Mouse (Mus musculus) midbrain, postnatal 0 days (tissue): ENCODE data around the gene E4f1. TPM values are rescaled to one million over a fixed set of nuclear protein-coding genes. Genes with fewer than 3 reads are reported as not detected.

ENCODE experiments used
- ATAC-seq: fragments of 200-750 bp; cut with Nextera tagmentation; 2 replicates; pipeline ENCODE4 v1.8.0; 2017; ENCODE audit warnings: moderate number of reproducible peaks, mild to moderate bottlenecking, moderate TSS enrichment, moderate library complexity; ENCODE audit not compliant: low FRiP score
- DNase-seq: peaks from one replicate; pipeline ENCODE4 v3.0.0-alpha.2; 2015; ENCODE audit warnings: low spot score
- H3K27ac ChIP-seq: fragments of 300-500 bp; sonication (generic); 2 replicates; pipeline ENCODE4 v1.5.1; 2014; ENCODE audit warnings: low read depth, mild to moderate bottlenecking, low read length, mixed read lengths
- H3K27me3 ChIP-seq: fragments of 300-500 bp; sonication (generic); 2 replicates; pipeline ENCODE4 v1.6.1; 2014; ENCODE audit warnings: low read length, control low read depth, mixed read lengths; ENCODE audit not compliant: insufficient read depth
- H3K36me3 ChIP-seq: fragments of 300-500 bp; sonication (generic); 2 replicates; pipeline ENCODE4 v1.6.1; 2014; ENCODE audit warnings: low read length, control low read depth, mixed read lengths; ENCODE audit not compliant: insufficient read depth
- H3K4me1 ChIP-seq: fragments of 300-500 bp; sonication (generic); 2 replicates; pipeline ENCODE4 v1.6.1; 2014; ENCODE audit warnings: mild to moderate bottlenecking, control low read depth, antibody characterized with exemption, low read length, mixed read lengths; ENCODE audit not compliant: insufficient read depth
- H3K4me2 ChIP-seq: fragments of 300-500 bp; sonication (generic); 2 replicates; pipeline ENCODE4 v1.6.1; 2014; ENCODE audit warnings: low read depth, mild to moderate bottlenecking, low read length, mixed read lengths; ENCODE audit not compliant: poor library complexity, severe bottlenecking
- H3K4me3 ChIP-seq: fragments of 300-500 bp; sonication (generic); 2 replicates; pipeline ENCODE4 v1.5.1; 2014; ENCODE audit warnings: low read depth, mild to moderate bottlenecking, low read length, moderate library complexity
- H3K9ac ChIP-seq: fragments of 300-500 bp; sonication (generic); replicated peaks from 2 replicates; pipeline ENCODE4 v1.6.1; 2014; ENCODE audit warnings: mild to moderate bottlenecking, low read length, moderate library complexity, mixed read lengths; ENCODE audit not compliant: poor library complexity, severe bottlenecking
- H3K9me3 ChIP-seq: fragments of 300-500 bp; sonication (generic); 2 replicates; pipeline ENCODE4 v1.6.1; 2016; ENCODE audit warnings: low read length, control low read depth
- CTCF ChIP-seq: IDR thresholded peaks from 2 replicates; pipeline ENCODE4 v1.5.1; 2016; ENCODE audit warnings: antibody characterized with exemption, mild to moderate bottlenecking
- WGBS: fragments of 180-500 bp; shearing (Covaris S2); extraction: QIAGEN DNeasy Blood & Tissue Kit; methylation state at CpG from one replicate; pipeline ENCODE4 v1.1.7; 2014; 5-methylcytosine and 5-hydroxymethylcytosine counted together
- polyA plus RNA-seq: library from polyadenylated mRNA; unstranded; fragments of >200 nt; fragmentation: Nextera tagmentation; extraction: Ambion mirVana; gene quantifications from 2 replicates; pipeline ENCODE4 v1.2.1, GENCODE M21; 2015
- total RNA-seq: library from RNA; depleted of rRNA; stranded (reverse); fragments of >200 nt; gene quantifications from 2 replicates; pipeline ENCODE4 v1.2.3, GENCODE M21; 2014

E4f1 gene
- total and polyA plus RNA-seq, 2 experiments from 2014 or later: 30.6 to 35.1 TPM

GRCm38 (mm10) chr17:24506332-24507070 lies 36.4 kb upstream of the E4f1 start:
- peaks cover 94% of the 10 kb centered on the region for H3K36me3 ChIP-seq
- H3K4me2 ChIP-seq: no peak overlapping the region
- H3K4me1 ChIP-seq: no peaks in the 10 kb centered on the region
- H3K27ac ChIP-seq: peak overlapping the region; percentile 65
- H3K27me3 ChIP-seq: no peaks in the 10 kb centered on the region
- H3K9ac ChIP-seq: no peak overlapping the region
- H3K9me3 ChIP-seq: no peaks in the 10 kb centered on the region
- DNase-seq (peak; percentile 50), ATAC-seq (peak; percentile 14; the same call in 1 of the 2 replicates)
- 29% methylated on average over 35 of the region's 36 CpGs for WGBS
- TF ChIP-seq CTCF: peak; percentile 8; the same call in 1 of the 2 replicates
- H3K4me3 ChIP-seq: no peak overlapping the region

DNA sequence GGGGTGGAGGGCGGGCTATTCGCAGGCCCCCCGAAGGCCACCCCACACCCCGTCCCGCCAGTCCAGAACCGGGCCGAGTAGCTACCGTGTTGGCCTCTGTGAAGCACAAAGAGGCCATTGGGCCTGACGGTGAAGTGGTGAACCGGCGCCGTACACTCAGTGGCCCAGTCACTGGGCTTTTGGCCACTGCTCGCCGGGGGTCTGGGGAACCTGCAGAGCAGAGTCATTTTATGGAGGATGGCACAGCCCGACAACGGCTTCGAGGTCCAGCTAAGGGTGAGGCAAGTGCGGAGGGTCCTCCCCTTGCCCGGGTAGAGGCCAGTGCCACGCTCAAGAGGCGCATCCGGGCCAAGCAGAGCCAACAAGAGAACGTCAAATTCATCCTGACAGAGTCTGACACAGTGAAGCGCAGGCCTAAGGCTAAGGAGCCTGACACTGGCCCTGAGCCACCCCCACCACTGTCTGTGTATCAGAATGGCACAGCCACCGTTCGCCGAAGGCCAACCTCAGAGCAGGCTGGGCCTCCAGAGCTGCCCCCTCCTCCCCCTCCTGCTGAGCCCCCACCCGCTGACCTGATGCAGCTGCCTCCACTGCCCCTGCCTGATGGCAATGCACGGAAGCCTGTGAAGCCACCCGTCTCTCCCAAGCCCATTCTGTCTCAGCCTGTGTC lies 35.3 kb upstream of the E4f1 start:
- DNase-seq (no peak), ATAC-seq (no peak)
- no peak for TF ChIP-seq CTCF
- H3K9me3 ChIP-seq: no peaks in the 10 kb centered on the region
- H3K9ac ChIP-seq: 0 out of 2 replicates have a peak overlapping the region, but pooled peaks have one; percentile 8
- 89% methylated on average over 30 of the region's 30 CpGs for WGBS
- no peak overlapping the region for H3K4me2 ChIP-seq
- no peak overlapping the region for H3K27ac ChIP-seq
- peaks cover 92% of the 10 kb centered on the region for H3K36me3 ChIP-seq
- H3K4me1 ChIP-seq: no peaks in the 10 kb centered on the region
- no peaks in the 10 kb centered on the region for H3K27me3 ChIP-seq
- H3K4me3 ChIP-seq: no peak overlapping the region

- H3K4me1 ChIP-seq: no peaks in the 10 kb centered on the region
- no peak overlapping the region for H3K27ac ChIP-seq
- H3K9ac ChIP-seq: no peak overlapping the region
- no peaks in the 10 kb centered on the region for H3K9me3 ChIP-seq
- DNase-seq: no peak
- 88% methylated on average over 10 of the region's 10 CpGs for WGBS
- TF ChIP-seq CTCF: no peak
- no peaks in the 10 kb centered on the region for H3K27me3 ChIP-seq
- ATAC-seq: no peak
- H3K4me3 ChIP-seq: no peak overlapping the region
- peaks cover 90% of the 10 kb centered on the region for H3K36me3 ChIP-seq
- no peak overlapping the region for H3K4me2 ChIP-seq
Observed at GRCm38 (mm10) chr17:24504085-24504484, 34.0 kb upstream of the E4f1 start.

GRCm38 (mm10) chr17:24502208-24502607 lies 32.1 kb upstream of the E4f1 start:
- peak; percentile 40 for TF ChIP-seq CTCF

DNA sequence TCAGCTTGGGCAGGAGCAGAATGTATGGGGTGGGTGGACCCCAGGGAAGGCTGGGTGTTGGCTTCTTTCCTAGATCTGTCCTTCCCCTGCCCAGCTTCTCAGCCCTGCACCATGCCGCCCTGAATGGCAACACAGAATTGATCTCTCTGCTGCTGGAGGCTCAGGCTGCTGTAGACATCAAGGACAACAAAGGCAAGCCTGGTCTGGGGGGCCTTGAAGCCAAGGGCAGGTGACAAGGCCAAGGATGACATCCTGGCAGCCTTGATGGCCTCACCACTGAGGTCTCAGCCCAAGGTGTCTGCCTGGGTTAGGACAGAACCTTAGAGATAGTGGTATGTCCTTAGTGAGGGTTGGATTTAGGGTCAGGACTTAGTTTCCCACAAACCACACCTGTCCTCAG lies 25.9 kb upstream of the E4f1 start:
- Histone ChIP-seq H3K4me2 (no peak overlapping the region), H3K27me3 (no peaks in the 10 kb centered on the region), H3K27ac (0 out of 2 replicates have a peak overlapping the region, but pooled peaks have one; percentile 12), H3K4me3 (no peak overlapping the region), H3K4me1 (no peaks in the 10 kb centered on the region; the same call in 1 of the 2 replicates), H3K36me3 (peaks cover 50% of the 10 kb centered on the region), H3K9me3 (no peaks in the 10 kb centered on the region), H3K9ac (no peak overlapping the region)
- ATAC-seq (no peak), DNase-seq (no peak)
- 80% methylated on average over 1 of the region's 1 CpGs for WGBS
- TF ChIP-seq CTCF: no peak

More at GRCm38 (mm10) chr17:24502208-24502607, 32.1 kb upstream of the E4f1 start:
- no peak overlapping the region for H3K9ac ChIP-seq
- no peaks in the 10 kb centered on the region for H3K4me1 ChIP-seq
- no peak for ATAC-seq
- H3K9me3 ChIP-seq: no peaks in the 10 kb centered on the region
- peaks cover 89% of the 10 kb centered on the region for H3K36me3 ChIP-seq
- WGBS: 24% methylated on average over 11 of the region's 11 CpGs
- H3K4me2 ChIP-seq: no peak overlapping the region
- DNase-seq: no peak
- H3K27ac ChIP-seq: no peak overlapping the region
- H3K27me3 ChIP-seq: no peaks in the 10 kb centered on the region
- no peak overlapping the region for H3K4me3 ChIP-seq

- Histone ChIP-seq H3K4me1 (peaks cover 4% of the 10 kb centered on the region), H3K9ac (no peak overlapping the region), H3K4me2 (no peak overlapping the region), H3K36me3 (peaks cover 44% of the 10 kb centered on the region), H3K9me3 (no peaks in the 10 kb centered on the region), H3K4me3 (no peak overlapping the region), H3K27ac (peak overlapping the region; percentile 8; the same call in 1 of the 2 replicates), H3K27me3 (no peaks in the 10 kb centered on the region)
- ATAC-seq: no peak
- 80% methylated on average over 3 of the region's 3 CpGs for WGBS
- TF ChIP-seq CTCF: no peak
- peak; percentile 28 for DNase-seq
Observed at GRCm38 (mm10) chr17:24495443-24495842, 25.3 kb upstream of the E4f1 start.
